Mouse (Mus musculus): Measurements from ENCODE around the gene Fam228a.

DNA sequence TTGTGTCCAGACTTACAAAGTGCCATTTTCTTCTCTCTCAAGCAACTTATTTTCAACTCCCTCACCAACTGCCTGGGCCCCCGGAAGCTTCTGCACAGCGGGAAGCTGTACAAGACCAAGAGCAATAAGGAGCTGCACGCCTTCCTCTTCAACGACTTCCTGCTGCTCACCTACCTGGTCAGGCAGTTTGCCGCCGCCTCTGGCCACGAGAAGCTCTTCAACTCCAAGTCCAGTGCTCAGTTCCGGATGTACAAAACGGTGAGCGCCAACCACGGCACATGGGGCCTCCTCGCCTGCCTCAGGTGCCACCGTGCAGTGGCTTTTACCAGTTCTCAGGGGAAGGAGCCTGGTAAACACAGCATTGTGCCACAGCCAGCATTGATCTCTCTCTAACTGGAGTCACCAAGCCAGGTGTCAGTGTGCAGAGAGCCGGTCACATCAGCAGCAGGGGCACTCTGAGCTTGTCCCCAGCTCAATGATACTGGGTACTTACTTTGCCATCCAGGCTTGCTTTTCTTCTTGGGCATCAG is 30.7 kb downstream of the Fam228a start:
- TF ChIP-seq POLR2A (IDR thresholded peaks at IDR 0.05; ENCODE audit: borderline replicate concordance, extremely low read depth, low read depth, low read length) (no peak), CTCF (IDR thresholded peaks at IDR 0.05; ENCODE audit: insufficient read depth, low read length) (no peak)
